Mouse (Mus musculus) heart, embryonic 11.5 days (tissue): ENCODE measurements at regions not wholly inside any gene's neighbourhood (a gene's known extent, or its start where the extent isn't known, plus 50 kb on each side); places are given as distances from the start of the nearest gene placed in this dataset.
A peak's percentile ranks its signal among the peaks of the same experiment; 100 is the strongest.

Source experiments
- ATAC-seq: fragments of 200-750 bp; cut with Nextera tagmentation; replicated peaks from 2 replicates; pipeline ENCODE4 v1.8.0; 2017; ENCODE audit warnings: moderate library complexity; ENCODE audit not compliant: insufficient number of reproducible peaks, low FRiP score, low TSS enrichment
- H3K27ac ChIP-seq: fragments of 300-500 bp; sonication (generic); 2 replicates; pipeline ENCODE4 v1.5.1; 2014; ENCODE audit warnings: mild to moderate bottlenecking, low read depth, low read length
- H3K27me3 ChIP-seq: fragments of 300-500 bp; sonication (generic); 2 replicates; pipeline ENCODE4 v1.6.1; 2014; ENCODE audit warnings: mild to moderate bottlenecking, low read length, mixed read lengths; ENCODE audit not compliant: control insufficient read depth, insufficient read depth
- H3K36me3 ChIP-seq: fragments of 300-500 bp; sonication (generic); 2 replicates; pipeline ENCODE4 v1.6.1; 2014; ENCODE audit warnings: mild to moderate bottlenecking, low read length, moderate library complexity, mixed read lengths; ENCODE audit not compliant: control insufficient read depth, insufficient read depth
- H3K4me1 ChIP-seq: fragments of 300-500 bp; sonication (generic); 2 replicates; pipeline ENCODE4 v1.6.1; 2014; ENCODE audit warnings: low read length; ENCODE audit not compliant: control insufficient read depth, insufficient read depth
- H3K4me2 ChIP-seq: fragments of 300-500 bp; sonication (generic); 2 replicates; pipeline ENCODE4 v1.6.1; 2014; ENCODE audit warnings: mild to moderate bottlenecking, moderate library complexity
- H3K4me3 ChIP-seq: fragments of 300-500 bp; sonication (generic); 2 replicates; pipeline ENCODE4 v1.5.1; 2014; ENCODE audit warnings: low read depth, low read length
- H3K9ac ChIP-seq: fragments of 300-500 bp; sonication (generic); 2 replicates; pipeline ENCODE4 v1.6.1; 2014; ENCODE audit warnings: mild to moderate bottlenecking, low read depth, low read length, moderate library complexity
- H3K9me3 ChIP-seq: fragments of 300-500 bp; sonication (generic); replicated peaks from 2 replicates; pipeline ENCODE4 v1.6.1; 2016; ENCODE audit warnings: low read length; ENCODE audit not compliant: control insufficient read depth
- WGBS: fragments of 180-500 bp; shearing (Covaris S2); extraction: QIAGEN DNeasy Blood & Tissue Kit; methylation state at CpG from one replicate; pipeline ENCODE4 v1.1.7; 2014; ENCODE audit not compliant: insufficient replicate concordance; 5-methylcytosine and 5-hydroxymethylcytosine counted together

GRCm38 (mm10) chr14:25402409-25402808 is 56.6 kb upstream of the Zmiz1 start:
- no peak for ATAC-seq
- H3K27me3 ChIP-seq: no peaks in the 10 kb centered on the region
- H3K9ac ChIP-seq: 0 out of 2 replicates have a peak overlapping the region, but pooled peaks have one; percentile 16
- WGBS: 57% methylated on average over 1 of the region's 1 CpGs
- H3K4me2 ChIP-seq: no peak overlapping the region
- H3K36me3 ChIP-seq: no peaks in the 10 kb centered on the region
- peaks cover 62% of the 10 kb centered on the region for H3K4me1 ChIP-seq
- no peaks in the 10 kb centered on the region for H3K9me3 ChIP-seq
- H3K27ac ChIP-seq: peak overlapping the region; percentile 29; the same call in 1 of the 2 replicates
- no peak overlapping the region for H3K4me3 ChIP-seq

- WGBS: 61% methylated on average over 4 of the region's 4 CpGs
- Histone ChIP-seq H3K36me3 (no peaks in the 10 kb centered on the region), H3K9ac (no peak overlapping the region), H3K4me1 (peaks cover 38% of the 10 kb centered on the region), H3K9me3 (no peaks in the 10 kb centered on the region), H3K4me3 (no peak overlapping the region), H3K27me3 (no peaks in the 10 kb centered on the region), H3K4me2 (no peak overlapping the region), H3K27ac (no peak overlapping the region)
- no peak for ATAC-seq
These were observed 53.8 kb upstream of the Zmiz1 start for GRCm38 (mm10) chr14:25405191-25405590.

GRCm38 (mm10) chr14:25406059-25406458 is 52.9 kb upstream of the Zmiz1 start:
- ATAC-seq: no peak
- Histone ChIP-seq H3K4me3 (no peak overlapping the region), H3K27me3 (no peaks in the 10 kb centered on the region), H3K27ac (no peak overlapping the region), H3K9ac (no peak overlapping the region), H3K4me2 (no peak overlapping the region), H3K4me1 (peaks cover 33% of the 10 kb centered on the region), H3K9me3 (no peaks in the 10 kb centered on the region), H3K36me3 (no peaks in the 10 kb centered on the region)
- WGBS: 89% methylated on average over 3 of the region's 3 CpGs

GRCm38 (mm10) chr14:25406613-25407012 is 52.4 kb upstream of the Zmiz1 start:
- no peak overlapping the region for H3K27ac ChIP-seq
- H3K4me2 ChIP-seq: no peak overlapping the region
- H3K4me1 ChIP-seq: peaks cover 28% of the 10 kb centered on the region
- no peaks in the 10 kb centered on the region for H3K36me3 ChIP-seq
- no peaks in the 10 kb centered on the region for H3K9me3 ChIP-seq
- no peak overlapping the region for H3K4me3 ChIP-seq
- no peaks in the 10 kb centered on the region for H3K27me3 ChIP-seq
- 87% methylated on average over 6 of the region's 6 CpGs for WGBS
- no peak overlapping the region for H3K9ac ChIP-seq
- ATAC-seq: no peak

- Histone ChIP-seq H3K9ac (no peak overlapping the region), H3K4me3 (no peak overlapping the region), H3K4me1 (peaks cover 27% of the 10 kb centered on the region), H3K9me3 (no peaks in the 10 kb centered on the region), H3K4me2 (no peak overlapping the region), H3K27ac (no peak overlapping the region), H3K27me3 (no peaks in the 10 kb centered on the region), H3K36me3 (no peaks in the 10 kb centered on the region)
- no peak for ATAC-seq
- 73% methylated on average over 7 of the region's 7 CpGs for WGBS
These were observed 51.9 kb upstream of the Zmiz1 start for GRCm38 (mm10) chr14:25407111-25407510.
